Mouse (Mus musculus): ENCODE results near the gene Pacs1.

DNA sequence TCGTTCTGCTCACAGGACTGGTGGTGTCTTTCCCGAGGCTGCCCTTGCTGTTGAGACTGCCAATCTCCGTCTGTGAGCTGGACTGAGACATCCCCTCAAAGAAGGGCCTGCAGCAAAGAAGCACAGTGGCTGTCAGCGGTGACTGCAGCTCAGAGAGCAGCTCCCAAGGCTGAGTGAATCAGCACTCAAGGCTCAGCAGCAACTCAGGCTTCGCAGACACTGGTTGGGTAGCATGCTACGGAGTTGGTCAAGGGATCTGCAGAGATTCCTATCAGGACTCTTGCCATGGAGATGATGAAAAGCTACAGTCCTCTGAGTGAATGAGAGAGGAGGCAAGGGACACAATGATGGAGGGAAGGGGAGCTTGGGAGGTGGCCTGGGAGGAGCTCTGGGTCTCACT, 120.7 kb downstream of the Pacs1 start:
- TF ChIP-seq CTCF (IDR thresholded peaks at IDR 0.05; ENCODE audit: low read depth, low read length) (no peak), POLR2A (IDR thresholded peaks at IDR 0.05; ENCODE audit: insufficient read depth, low read length) (no peak), EP300 (IDR thresholded peaks at IDR 0.05; ENCODE audit: insufficient read depth, low read depth, low read length) (no peak)

Data from ES-Bruce4 (cell line).